Mouse (Mus musculus) intestine, embryonic 14.5 days (tissue): Measurements from ENCODE around the gene Tgds. TPM values are rescaled to one million over a fixed set of nuclear protein-coding genes. Genes with fewer than 3 reads are reported as not detected.

Experiments
- ATAC-seq: fragments of 200-750 bp; cut with Nextera tagmentation; replicated peaks from 2 replicates; pipeline ENCODE4 v1.8.0; 2017; ENCODE audit warnings: low read depth, moderate number of reproducible peaks, moderate TSS enrichment, moderate library complexity; ENCODE audit not compliant: low FRiP score, low TSS enrichment
- DNase-seq: peaks from one replicate; pipeline ENCODE4 v3.0.0-alpha.2; 2018; ENCODE audit warnings: low spot score
- H3K27ac ChIP-seq: fragments of 300-500 bp; sonication (generic); 2 replicates; pipeline ENCODE4 v1.5.1; 2014; ENCODE audit warnings: low read depth, mild to moderate bottlenecking, control low read depth
- H3K27me3 ChIP-seq: fragments of 300-500 bp; sonication (generic); replicated peaks from 2 replicates; pipeline ENCODE4 v1.6.1; 2014; ENCODE audit warnings: low read length, control low read depth; ENCODE audit not compliant: control insufficient read depth, insufficient read depth
- H3K36me3 ChIP-seq: fragments of 300-500 bp; sonication (generic); 2 replicates; pipeline ENCODE4 v1.6.1; 2014; ENCODE audit warnings: low read length, control low read depth; ENCODE audit not compliant: control insufficient read depth, insufficient read depth
- H3K4me1 ChIP-seq: fragments of 300-500 bp; sonication (generic); replicated peaks from 2 replicates; pipeline ENCODE4 v1.6.1; 2014; ENCODE audit warnings: low read length, control low read depth, mixed read lengths; ENCODE audit not compliant: control insufficient read depth, insufficient read depth
- H3K4me2 ChIP-seq: fragments of 300-500 bp; sonication (generic); 2 replicates; pipeline ENCODE4 v1.6.1; 2014; ENCODE audit warnings: low read length
- H3K4me3 ChIP-seq: fragments of 300-500 bp; sonication (generic); 2 replicates; pipeline ENCODE4 v1.5.1; 2014; ENCODE audit warnings: low read depth, low read length, control low read depth, mixed read lengths
- H3K9ac ChIP-seq: fragments of 300-500 bp; sonication (generic); 2 replicates; pipeline ENCODE4 v1.6.1; 2014; ENCODE audit warnings: mild to moderate bottlenecking, low read length
- H3K9me3 ChIP-seq: fragments of 300-500 bp; sonication (generic); 2 replicates; pipeline ENCODE4 v1.6.1; 2016; ENCODE audit warnings: low read length, control low read depth; ENCODE audit not compliant: control insufficient read depth
- WGBS: fragments of 180-500 bp; shearing (Covaris S2); extraction: QIAGEN DNeasy Blood & Tissue Kit; methylation state at CpG from one replicate; pipeline ENCODE4 v1.1.7; 2014; 5-methylcytosine and 5-hydroxymethylcytosine counted together
- polyA plus RNA-seq: library from polyadenylated mRNA; unstranded; fragments of >200 nt; fragmentation: Nextera tagmentation; extraction: Ambion mirVana; gene quantifications from 2 replicates; pipeline ENCODE4 v1.2.1, GENCODE M21; 2014

The Tgds gene
- polyA plus RNA-seq, 1 experiment from 2014 or later = 32.9 TPM

DNA sequence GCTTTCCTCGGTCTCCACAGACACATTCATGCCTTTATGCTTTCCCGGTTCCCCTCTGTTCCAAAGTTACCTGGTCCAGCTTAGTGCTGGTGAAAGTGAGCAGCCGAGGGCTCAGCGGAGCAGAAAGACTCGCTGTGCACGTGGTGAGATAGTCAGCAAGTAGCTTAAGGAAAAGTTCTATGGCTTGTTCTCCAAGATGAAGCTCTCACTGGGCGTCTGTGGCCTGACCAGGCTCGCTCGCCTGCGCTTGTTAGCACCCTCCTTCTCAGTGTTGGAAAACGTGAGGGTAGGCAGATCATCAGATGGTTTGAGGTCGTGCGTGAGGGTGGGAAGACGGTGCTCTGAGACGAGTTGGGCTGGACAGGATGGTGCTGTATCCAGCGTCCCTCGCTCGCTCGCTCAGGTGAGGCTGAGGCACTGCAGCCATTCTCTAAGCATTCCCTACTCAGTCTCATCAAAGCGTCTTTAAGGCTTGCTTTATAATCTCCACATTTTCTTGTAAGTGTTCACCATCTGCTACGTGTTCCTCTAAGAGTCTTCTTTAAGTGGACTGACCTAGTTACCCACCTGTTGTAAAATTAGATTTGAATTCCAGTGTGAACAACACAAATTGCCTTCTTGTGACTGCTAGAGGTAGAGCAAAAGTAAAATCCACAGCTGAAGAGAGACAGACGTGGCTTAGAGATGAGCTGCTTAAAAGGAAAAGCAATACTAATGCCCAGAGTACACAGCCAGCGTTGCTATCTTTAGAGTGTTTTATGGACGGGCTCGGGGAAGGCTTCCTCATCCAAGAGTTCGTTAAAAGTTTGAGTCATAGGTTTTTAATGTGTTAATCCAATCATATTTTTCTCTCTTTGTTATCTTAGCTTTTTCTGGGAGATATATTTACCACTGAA, 18.3 kb upstream of the Tgds start:
- Histone ChIP-seq H3K27me3 (no peaks in the 10 kb centered on the region), H3K4me1 (no peaks in the 10 kb centered on the region), H3K9ac (no peak overlapping the region), H3K4me3 (no peak overlapping the region), H3K27ac (no peak overlapping the region), H3K9me3 (no peaks in the 10 kb centered on the region), H3K36me3 (peaks cover 38% of the 10 kb centered on the region), H3K4me2 (no peak overlapping the region)
- ATAC-seq = no peak
- WGBS = 85% methylated on average over 26 of the region's 26 CpGs
- no peak for DNase-seq

GRCm38 (mm10) chr14:118148554-118148953, 16.0 kb upstream of the Tgds start:
- Histone ChIP-seq H3K27me3 (no peaks in the 10 kb centered on the region), H3K27ac (no peak overlapping the region), H3K4me1 (no peaks in the 10 kb centered on the region), H3K4me2 (no peak overlapping the region), H3K36me3 (peaks cover 22% of the 10 kb centered on the region), H3K4me3 (no peak overlapping the region), H3K9me3 (no peaks in the 10 kb centered on the region), H3K9ac (no peak overlapping the region)
- WGBS = 79% methylated on average over 10 of the region's 10 CpGs
- ATAC-seq (no peak), DNase-seq (no peak)

DNA sequence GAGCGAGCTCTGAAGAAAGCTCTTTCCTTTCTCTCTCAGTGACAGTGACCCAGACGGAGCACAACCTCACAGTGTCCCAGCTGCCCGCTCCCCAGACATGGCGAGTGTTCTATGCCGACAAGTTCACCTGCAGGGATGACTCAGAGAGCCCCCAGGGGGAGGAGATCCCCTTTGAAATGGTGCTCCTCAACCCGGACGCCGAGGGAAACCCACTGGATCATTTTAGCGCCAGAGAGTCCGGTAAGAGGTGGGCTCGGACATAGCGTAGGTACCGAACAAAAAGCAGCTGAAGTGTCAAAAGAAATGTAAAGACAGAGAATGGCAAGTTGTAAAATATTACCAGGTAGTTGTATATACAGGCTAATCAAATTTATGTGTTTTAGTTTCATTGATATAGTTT, 15.5 kb upstream of the Tgds start:
- WGBS = 95% methylated on average over 13 of the region's 13 CpGs
- H3K9ac ChIP-seq = no peak overlapping the region
- no peaks in the 10 kb centered on the region for H3K4me1 ChIP-seq
- ATAC-seq (no peak), DNase-seq (no peak)
- no peak overlapping the region for H3K27ac ChIP-seq
- no peaks in the 10 kb centered on the region for H3K27me3 ChIP-seq
- no peak overlapping the region for H3K4me2 ChIP-seq
- H3K4me3 ChIP-seq = no peak overlapping the region
- no peaks in the 10 kb centered on the region for H3K9me3 ChIP-seq
- H3K36me3 ChIP-seq = peaks cover 18% of the 10 kb centered on the region

GRCm38 (mm10) chr14:118142283-118142682, 9.7 kb upstream of the Tgds start:
- Histone ChIP-seq H3K27ac (no peak overlapping the region), H3K9ac (no peak overlapping the region), H3K4me3 (no peak overlapping the region), H3K4me2 (no peak overlapping the region), H3K27me3 (no peaks in the 10 kb centered on the region), H3K4me1 (peaks cover 7% of the 10 kb centered on the region; the same call in 1 of the 2 replicates), H3K36me3 (peaks cover 40% of the 10 kb centered on the region), H3K9me3 (no peaks in the 10 kb centered on the region)
- DNase-seq = no peak
- WGBS = 92% methylated on average over 5 of the region's 5 CpGs
- no peak for ATAC-seq

GRCm38 (mm10) chr14:118137487-118137886, 4.9 kb upstream of the Tgds start:
- DNase-seq = no peak
- H3K27me3 ChIP-seq = no peaks in the 10 kb centered on the region
- peak overlapping the region; percentile 79 for H3K4me3 ChIP-seq
- H3K27ac ChIP-seq = peak overlapping the region; percentile 30; the same call in 1 of the 2 replicates
- peak overlapping the region; percentile 81 for H3K9ac ChIP-seq
- 2% methylated on average over 13 of the region's 13 CpGs for WGBS
- peaks cover 10% of the 10 kb centered on the region; the same call in 1 of the 2 replicates for H3K4me1 ChIP-seq
- peak overlapping the region; percentile 67 for H3K4me2 ChIP-seq
- H3K9me3 ChIP-seq = no peaks in the 10 kb centered on the region
- ATAC-seq = peak; percentile 34
- peaks cover 35% of the 10 kb centered on the region for H3K36me3 ChIP-seq

GRCm38 (mm10) chr14:118136744-118137452, 4.3 kb upstream of the Tgds start, which contains the start of gene Gpr180:
Gene Gpr180 (plus strand): TSS chr14:118137158.
- Histone ChIP-seq H3K9me3 (no peaks in the 10 kb centered on the region), H3K4me1 (peaks cover 10% of the 10 kb centered on the region; the same call in 1 of the 2 replicates), H3K4me2 (peak within 1 kb of the TSS; percentile 67), H3K27ac (peak within 1 kb of the TSS; percentile 61; the same call in 1 of the 2 replicates), H3K9ac (peak within 1 kb of the TSS; percentile 81), H3K27me3 (no peaks in the 10 kb centered on the region), H3K4me3 (peak within 1 kb of the TSS; percentile 79), H3K36me3 (peaks cover 30% of the 10 kb centered on the region)
- WGBS = under 1% methylated on average over 73 of the region's 77 CpGs
- peak; percentile 96 for ATAC-seq
- DNase-seq = peak; percentile 98

- Histone ChIP-seq H3K4me2 (peak overlapping the region; percentile 79), H3K4me1 (peaks cover 12% of the 10 kb centered on the region), H3K36me3 (peaks cover 23% of the 10 kb centered on the region), H3K4me3 (peak overlapping the region; percentile 68), H3K27me3 (no peaks in the 10 kb centered on the region), H3K9ac (peak overlapping the region; percentile 73), H3K9me3 (no peaks in the 10 kb centered on the region), H3K27ac (no peak overlapping the region; the same call in 1 of the 2 replicates)
- peak; percentile 16; the same call in 1 of the 2 replicates for ATAC-seq
- 11% methylated on average over 21 of the region's 21 CpGs for WGBS
- no peak for DNase-seq
Measured at GRCm38 (mm10) chr14:118131931-118132641, 469 bp downstream of the Tgds start.

DNA sequence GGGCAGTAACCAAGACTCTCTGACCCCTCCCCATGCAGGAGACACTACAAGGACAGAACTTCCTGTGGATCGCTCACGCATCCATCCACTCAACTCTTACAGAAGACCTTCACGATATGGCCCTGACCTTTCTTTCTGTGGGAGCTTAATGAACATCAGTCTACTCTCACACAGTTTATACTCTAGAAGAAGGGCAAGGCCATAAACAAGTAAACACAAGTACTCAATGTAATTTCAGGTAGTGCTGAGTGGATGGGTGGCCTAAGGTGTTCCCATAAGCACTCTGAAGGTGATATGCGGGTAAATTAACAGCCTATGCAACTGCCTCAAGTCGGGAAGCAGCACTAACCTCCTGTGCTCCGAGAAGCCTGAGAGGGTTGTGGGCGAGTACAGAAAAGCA, 1.1 kb downstream of the Tgds start:
- Histone ChIP-seq H3K9ac (peak overlapping the region; percentile 73), H3K27ac (no peak overlapping the region), H3K36me3 (peaks cover 29% of the 10 kb centered on the region), H3K27me3 (no peaks in the 10 kb centered on the region), H3K4me2 (peak overlapping the region; percentile 79), H3K4me1 (peaks cover 12% of the 10 kb centered on the region), H3K4me3 (peak overlapping the region; percentile 68), H3K9me3 (no peaks in the 10 kb centered on the region)
- no peak for DNase-seq
- no peak for ATAC-seq
- WGBS = 76% methylated on average over 7 of the region's 7 CpGs
